Mouse (Mus musculus): ENCODE measurements around the gene Uap1.
A peak's percentile ranks its signal among the peaks of the same experiment; 100 is the strongest.

The Uap1 gene

GRCm38 (mm10) chr1:170174814-170175332 lies at the start of gene Uap1:
TSS of gene Uap1 (minus strand) at chr1:170174957.
- peak; percentile 96 to 98 for DNase-seq

- no peak for DNase-seq
These were observed 48.5 kb upstream of the Uap1 start for GRCm38 (mm10) chr1:170223276-170223675.

GRCm38 (mm10) chr1:170220351-170220750 lies 45.6 kb upstream of the Uap1 start:
- no peak for DNase-seq

GRCm38 (mm10) chr1:170218091-170218884 lies 43.5 kb upstream of the Uap1 start:
- DNase-seq = no peak

GRCm38 (mm10) chr1:170215590-170215989 lies 40.8 kb upstream of the Uap1 start:
- no peak for DNase-seq

GRCm38 (mm10) chr1:170214757-170215522 lies 40.2 kb upstream of the Uap1 start, which contains the start of gene Uhmk1:
TSS of gene Uhmk1 (minus strand) at chr1:170215397.
- DNase-seq = peak; percentile 92

GRCm38 (mm10) chr1:170214383-170214756 lies 39.6 kb upstream of the Uap1 start:
- DNase-seq = no peak

- no peak for DNase-seq
These were observed 38.6 kb upstream of the Uap1 start for GRCm38 (mm10) chr1:170213181-170213879.

GRCm38 (mm10) chr1:170206395-170206794 lies 31.6 kb upstream of the Uap1 start:
- no peak for DNase-seq

GRCm38 (mm10) chr1:170200379-170200778 lies 25.6 kb upstream of the Uap1 start:
- peak; percentile 43 to 53 for DNase-seq

- no peak for DNase-seq
These were observed 21.5 kb upstream of the Uap1 start for GRCm38 (mm10) chr1:170196211-170196610.

GRCm38 (mm10) chr1:170191925-170192324 lies 17.2 kb upstream of the Uap1 start:
- no peak for DNase-seq

GRCm38 (mm10) chr1:170190225-170190624 lies 15.5 kb upstream of the Uap1 start:
- DNase-seq = no peak

- DNase-seq = peak in 1 of 2 experiments; percentile 8
These were observed 13.8 kb upstream of the Uap1 start for GRCm38 (mm10) chr1:170188601-170189000.

GRCm38 (mm10) chr1:170186531-170186930 lies 11.8 kb upstream of the Uap1 start:
- no peak for DNase-seq

GRCm38 (mm10) chr1:170185137-170185536 lies 10.4 kb upstream of the Uap1 start:
- no peak for DNase-seq

GRCm38 (mm10) chr1:170182706-170183105 lies 7.9 kb upstream of the Uap1 start:
- DNase-seq = no peak

- no peak for DNase-seq
These were observed 2.0 kb upstream of the Uap1 start for GRCm38 (mm10) chr1:170176661-170177239.

GRCm38 (mm10) chr1:170175848-170176247 lies 1.1 kb upstream of the Uap1 start:
- DNase-seq = peak; percentile 17 to 34

GRCm38 (mm10) chr1:170173991-170174813 lies 555 bp downstream of the Uap1 start:
- DNase-seq = no peak

- DNase-seq = no peak
These were observed 7.0 kb downstream of the Uap1 start for GRCm38 (mm10) chr1:170167781-170168180.

- no peak for DNase-seq
These were observed 9.8 kb downstream of the Uap1 start for GRCm38 (mm10) chr1:170164913-170165312.

All from cerebellum, postnatal 14 days (tissue).